Mouse (Mus musculus): Measurements from ENCODE around the gene Tmtc4.

GRCm38 (mm10) chr14:122968049-122968448 lies 15.8 kb downstream of the Tmtc4 start:
- TF ChIP-seq CTCF (conservative IDR thresholded peaks at IDR 0.05 in 1 of 2, IDR thresholded peaks at IDR 0.05 in 1 of 2; ENCODE audit: low read depth in 2 of 2, low read length in 2 of 2) (no peak; a peak in 1 of 4 replicates), USF1 (IDR thresholded peaks at IDR 0.05; ENCODE audit: low read depth, low read length) (no peak), MAX (IDR thresholded peaks at IDR 0.05; ENCODE audit: low read length) (no peak), RCOR1 (conservative IDR thresholded peaks at IDR 0.05; ENCODE audit: low read depth, low read length) (no peak), POLR2A (IDR thresholded peaks at IDR 0.05; ENCODE audit: low read depth, low read length) (no peak), ZC3H11A (IDR thresholded peaks at IDR 0.05; ENCODE audit: low read depth, low read length) (no peak), POLR2AphosphoS2 (IDR thresholded peaks at IDR 0.05; ENCODE audit: low read depth, low read length) (no peak), USF2 (conservative IDR thresholded peaks at IDR 0.05; ENCODE audit: low read depth, low read length) (no peak), KAT2A (IDR thresholded peaks at IDR 0.05; ENCODE audit: insufficient replicate concordance, low read length) (no peak), ZNF384 (IDR thresholded peaks at IDR 0.05; ENCODE audit: low read depth, low read length) (no peak), EP300 (IDR thresholded peaks at IDR 0.05; ENCODE audit: low read length) (no peak), ZMIZ1 (IDR thresholded peaks at IDR 0.05; ENCODE audit: low read depth, low read length) (no peak), MAZ (IDR thresholded peaks at IDR 0.05; ENCODE audit: low read depth, low read length) (no peak)

Measured in CH12.LX (cell line).